Mouse (Mus musculus) splenic B cell, adult 2 months (primary cell): ENCODE data around the gene Wdr1.

Experiments used
- DNase-seq: peaks from one replicate; pipeline ENCODE4 v3.0.0-alpha.2; 2011; ENCODE audit warnings: low read depth, low spot score
- H3K27me3 ChIP-seq: 2 replicates; pipeline ENCODE4 v1.6.1; 2012; ENCODE audit warnings: mild to moderate bottlenecking, low read length, moderate library complexity, mixed read lengths; ENCODE audit not compliant: control insufficient read depth, poor library complexity, insufficient read depth, severe bottlenecking
- H3K36me3 ChIP-seq: 2 replicates; pipeline ENCODE4 v1.6.1; 2012; ENCODE audit warnings: mild to moderate bottlenecking, low read length, moderate library complexity, mixed read lengths; ENCODE audit not compliant: control insufficient read depth, poor library complexity, insufficient read depth, severe bottlenecking

Wdr1 gene

DNA sequence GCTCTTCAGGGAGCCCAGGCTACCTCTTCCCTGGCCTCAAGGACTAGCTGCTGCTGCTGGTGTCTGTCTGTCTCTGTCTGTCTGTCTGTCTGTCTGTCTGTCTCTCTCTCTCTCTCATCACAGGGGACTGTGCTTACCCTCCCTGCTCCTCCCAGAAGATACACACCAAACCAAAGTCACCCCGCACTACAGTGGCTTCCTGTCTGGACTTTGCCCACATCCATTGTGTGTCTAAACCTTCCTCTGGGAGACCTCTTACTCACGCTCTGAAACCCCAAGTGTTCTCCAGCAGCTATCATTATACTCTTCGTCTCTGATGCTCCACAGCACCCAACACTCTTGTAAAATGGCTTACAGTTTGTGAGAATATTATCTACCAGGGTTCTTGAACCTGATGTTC is 6.6 kb downstream of the Wdr1 start:
- DNase-seq, result no peak
- no peaks in the 10 kb centered on the region for H3K27me3 ChIP-seq
- H3K36me3 ChIP-seq, result peaks cover 2% of the 10 kb centered on the region; the same call in 1 of the 2 replicates

DNA sequence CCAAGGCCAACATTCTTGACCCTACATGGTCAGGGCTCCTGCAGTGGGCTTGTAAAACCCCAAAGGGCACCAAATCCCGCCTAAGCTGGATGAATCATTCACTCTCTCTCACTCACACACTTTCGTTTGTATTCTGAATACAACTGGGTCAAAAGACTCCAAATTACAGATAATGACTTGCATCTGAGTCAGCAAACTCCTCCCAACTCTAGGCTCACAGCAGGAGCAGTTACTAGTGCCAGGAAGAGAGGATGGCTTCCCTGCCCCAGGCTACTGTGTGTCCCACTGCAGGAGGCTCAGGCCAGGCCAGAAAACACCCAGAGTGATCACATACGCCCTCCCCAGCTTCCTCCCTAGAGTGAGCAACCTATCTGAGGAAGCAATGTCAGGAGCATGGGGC is 9.1 kb downstream of the Wdr1 start:
- Histone ChIP-seq H3K27me3 (no peaks in the 10 kb centered on the region), H3K36me3 (peaks cover 10% of the 10 kb centered on the region)
- DNase-seq, result no peak

DNA sequence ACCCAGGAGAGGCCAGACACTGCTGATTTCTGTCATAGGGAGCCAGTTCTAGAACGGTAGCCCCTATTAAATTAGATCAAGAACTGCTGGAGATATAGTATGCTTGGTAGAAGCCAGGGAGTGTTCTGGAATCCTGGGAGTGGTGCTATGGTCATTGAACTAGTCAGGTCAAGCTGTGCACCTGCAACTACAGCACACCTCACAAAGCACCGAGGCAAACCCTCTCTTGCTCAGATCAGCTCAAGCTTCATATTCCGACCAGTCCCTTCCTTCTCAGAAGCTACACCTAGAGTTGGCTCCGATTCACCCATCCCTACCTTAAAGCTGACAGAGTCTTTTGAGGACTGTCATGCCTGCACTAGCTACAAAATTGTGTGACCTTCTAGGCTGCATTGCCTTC is 9.5 kb downstream of the Wdr1 start:
- Histone ChIP-seq H3K36me3 (peaks cover 10% of the 10 kb centered on the region), H3K27me3 (no peaks in the 10 kb centered on the region)
- DNase-seq, result no peak

DNA sequence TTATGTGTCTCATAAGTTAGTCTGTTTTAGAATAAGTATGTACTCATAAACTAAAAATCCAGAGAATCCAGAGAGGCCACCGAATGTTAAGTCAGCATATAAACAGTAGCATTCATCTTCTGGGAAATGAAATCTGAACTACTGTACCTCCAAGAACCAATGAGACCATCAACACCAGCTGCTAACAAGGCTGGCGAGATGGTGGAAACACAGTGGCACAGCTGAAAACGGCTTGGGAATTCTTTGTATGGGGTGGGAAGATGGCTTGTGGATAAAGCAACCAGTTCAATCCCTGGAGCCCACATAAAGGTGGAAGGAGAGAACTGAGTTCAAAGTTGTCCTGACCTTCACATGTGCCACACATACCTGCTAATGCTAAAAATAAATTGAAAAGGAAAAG is 10.4 kb downstream of the Wdr1 start:
- no peak for DNase-seq
- no peaks in the 10 kb centered on the region for H3K27me3 ChIP-seq

GRCm38 (mm10) chr5:38550221-38550768 is 12.7 kb downstream of the Wdr1 start:
- H3K27me3 ChIP-seq, result no peaks in the 10 kb centered on the region
- no peak for DNase-seq
- peaks cover 22% of the 10 kb centered on the region for H3K36me3 ChIP-seq

More for the DNA sequence above, 10.4 kb downstream of the Wdr1 start:
- H3K36me3 ChIP-seq, result peaks cover 10% of the 10 kb centered on the region

DNA sequence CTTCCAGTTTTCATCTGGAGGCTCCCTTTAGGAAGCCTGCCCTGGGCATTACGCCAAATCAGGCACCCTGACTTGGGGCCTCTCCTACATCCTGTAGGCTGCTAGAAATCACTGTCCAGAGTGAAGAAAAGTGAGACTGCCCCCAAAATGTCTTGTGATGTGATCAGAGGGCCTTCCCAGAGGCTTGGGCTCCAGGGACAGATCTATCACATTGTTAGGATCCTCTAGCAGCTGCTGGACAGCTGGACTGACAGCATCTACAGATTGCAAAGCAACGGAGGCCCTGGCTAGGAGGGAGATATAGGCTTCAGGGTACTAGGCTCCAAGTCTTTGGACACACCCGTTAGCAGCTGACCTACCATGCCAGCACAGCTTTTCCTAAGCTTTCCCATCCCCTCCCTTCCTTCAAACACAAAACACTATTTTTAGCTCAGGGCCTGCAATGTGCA is 13.5 kb downstream of the Wdr1 start:
- DNase-seq, result no peak
- Histone ChIP-seq H3K27me3 (no peaks in the 10 kb centered on the region), H3K36me3 (peaks cover 22% of the 10 kb centered on the region)

DNA sequence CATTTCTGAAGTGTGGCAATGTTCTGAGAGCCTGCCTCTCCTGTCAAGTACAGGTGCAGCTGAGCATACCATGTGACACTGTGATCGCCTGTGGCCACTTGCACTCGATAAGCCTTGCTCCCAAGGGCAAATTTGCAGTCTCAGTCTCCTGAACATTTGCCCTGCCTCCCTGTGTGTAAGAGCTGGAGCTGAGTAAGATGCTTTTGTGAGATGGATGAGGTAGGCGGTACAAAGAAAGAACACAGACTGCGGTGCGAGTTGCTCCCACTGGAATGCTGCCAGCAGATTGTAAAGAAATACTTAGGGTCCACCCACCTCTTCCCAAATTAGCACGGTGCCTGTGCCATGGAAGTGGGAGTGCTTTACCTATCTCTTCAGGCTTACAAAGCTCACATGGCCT is 15.6 kb downstream of the Wdr1 start:
- Histone ChIP-seq H3K27me3 (no peaks in the 10 kb centered on the region), H3K36me3 (peaks cover 27% of the 10 kb centered on the region)
- no peak for DNase-seq

DNA sequence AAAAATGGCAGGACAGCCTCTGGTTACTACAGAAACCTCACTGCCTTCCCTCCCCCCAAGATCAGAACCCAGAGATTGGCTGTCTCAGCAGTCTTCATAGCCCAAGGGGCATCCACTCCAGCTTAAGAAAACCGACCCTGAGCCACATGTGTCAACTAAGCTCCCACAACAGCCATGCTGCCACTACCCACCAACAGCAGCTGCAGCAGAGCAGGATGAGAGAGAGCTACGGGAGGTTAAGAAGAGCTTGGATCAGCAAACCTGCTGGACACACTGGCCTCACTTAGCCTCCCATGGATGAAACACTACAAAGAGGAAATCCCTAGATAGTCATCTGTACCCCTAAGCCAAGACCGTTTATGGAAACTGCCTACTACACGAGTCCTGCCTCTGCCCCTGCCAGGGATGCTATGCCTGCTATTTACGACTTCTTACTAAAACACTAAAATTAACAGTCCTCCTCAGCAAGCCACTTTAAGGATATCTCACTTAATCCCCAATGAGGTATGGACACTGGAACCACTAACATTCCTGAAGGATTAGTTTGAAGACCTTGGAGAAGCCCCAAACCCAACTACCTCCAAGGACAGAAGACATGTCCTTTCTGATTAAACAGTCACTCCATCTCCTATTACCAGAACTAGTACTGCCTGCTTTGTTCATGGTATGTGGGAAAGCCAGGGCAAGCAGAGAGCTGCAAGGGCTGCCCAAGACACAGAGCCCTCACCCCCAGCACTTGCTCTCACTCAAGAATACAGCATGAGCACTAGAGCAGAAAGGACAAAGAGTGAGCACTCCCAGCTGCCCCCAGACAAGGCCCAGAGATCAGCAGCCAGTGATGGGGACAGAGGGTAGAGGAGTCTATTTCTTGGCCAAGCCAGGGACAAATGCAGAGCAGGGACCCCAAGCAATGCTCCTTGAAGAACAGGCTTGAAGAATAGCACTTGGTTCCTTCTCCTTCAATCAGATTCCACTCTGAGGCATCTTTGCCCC is 18.3 kb downstream of the Wdr1 start:
- Histone ChIP-seq H3K27me3 (no peaks in the 10 kb centered on the region), H3K36me3 (peaks cover 29% of the 10 kb centered on the region)
- DNase-seq, result no peak

- no peak for DNase-seq
- Histone ChIP-seq H3K36me3 (peaks cover 28% of the 10 kb centered on the region), H3K27me3 (no peaks in the 10 kb centered on the region)
These were observed 19.4 kb downstream of the Wdr1 start for GRCm38 (mm10) chr5:38543496-38544217.

DNA sequence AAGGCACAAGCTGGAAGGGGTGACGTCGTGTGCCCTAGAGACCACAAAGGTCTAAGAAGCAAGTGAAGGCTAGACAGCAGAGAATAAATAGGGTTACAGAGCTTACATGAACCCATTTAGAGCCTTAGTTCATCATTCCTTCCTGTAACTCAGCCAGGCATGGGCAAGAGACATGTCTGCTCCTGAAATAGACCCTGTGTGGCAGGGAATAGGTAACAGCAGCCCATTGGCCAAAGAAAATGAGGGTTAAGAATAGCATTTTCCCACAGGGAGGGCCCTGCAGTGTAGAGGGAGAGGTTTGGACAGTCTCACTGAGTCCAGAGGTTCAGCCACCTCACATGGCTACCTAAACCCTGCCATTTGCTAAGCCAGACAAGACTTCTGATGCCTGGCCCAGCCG is 21.3 kb downstream of the Wdr1 start:
- no peak for DNase-seq

GRCm38 (mm10) chr5:38540898-38541297 is 22.1 kb downstream of the Wdr1 start:
- no peaks in the 10 kb centered on the region for H3K27me3 ChIP-seq
- H3K36me3 ChIP-seq, result peaks cover 21% of the 10 kb centered on the region
- no peak for DNase-seq

More for the DNA sequence above, 21.3 kb downstream of the Wdr1 start:
- no peaks in the 10 kb centered on the region for H3K27me3 ChIP-seq
- H3K36me3 ChIP-seq, result peaks cover 26% of the 10 kb centered on the region

- Histone ChIP-seq H3K27me3 (no peaks in the 10 kb centered on the region), H3K36me3 (peaks cover 19% of the 10 kb centered on the region)
- no peak for DNase-seq
These were observed 24.5 kb downstream of the Wdr1 start for GRCm38 (mm10) chr5:38538508-38538907.

GRCm38 (mm10) chr5:38537845-38538244 is 25.2 kb downstream of the Wdr1 start:
- no peaks in the 10 kb centered on the region for H3K27me3 ChIP-seq
- no peak for DNase-seq
- H3K36me3 ChIP-seq, result peaks cover 18% of the 10 kb centered on the region

GRCm38 (mm10) chr5:38536822-38537221 is 26.2 kb downstream of the Wdr1 start:
- H3K36me3 ChIP-seq, result peaks cover 22% of the 10 kb centered on the region
- H3K27me3 ChIP-seq, result no peaks in the 10 kb centered on the region
- DNase-seq, result no peak

DNA sequence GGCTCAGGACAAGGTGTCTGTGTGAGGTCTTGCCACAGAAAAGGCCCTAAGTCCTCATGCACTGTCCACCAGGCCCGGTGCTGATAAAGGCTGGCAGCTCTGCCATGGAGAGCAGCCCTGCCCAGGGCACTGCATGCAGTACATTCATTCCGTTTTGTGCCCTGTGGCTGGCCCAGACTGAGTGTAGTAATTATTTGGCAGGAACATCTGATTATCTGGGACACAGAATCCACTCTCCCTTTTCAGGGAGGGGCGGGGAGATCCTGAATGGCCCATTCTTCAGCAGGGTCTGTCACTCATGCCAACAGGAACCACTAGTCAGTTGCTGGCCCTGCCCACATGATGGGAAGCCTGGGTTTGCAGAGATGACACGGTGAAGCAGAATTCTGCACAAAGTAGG is 30.9 kb downstream of the Wdr1 start:
- no peak for DNase-seq
- Histone ChIP-seq H3K36me3 (peaks cover 25% of the 10 kb centered on the region), H3K27me3 (no peaks in the 10 kb centered on the region)
